Mouse (Mus musculus) erythroblast, adult 5-6 weeks (primary cell): Measurements from ENCODE around the gene Heph. TPM values are rescaled to one million over a fixed set of nuclear protein-coding genes. Genes with fewer than 3 reads are reported as not detected.
"Not testable (repeated sequence)": the region's sequence is repeated elsewhere in the genome, so short reads cannot be mapped to it uniquely, and the experiment has no call there.

Source experiments
- ATAC-seq: replicated peaks from 2 replicates; pipeline ENCODE4 v1.8.0; 2016; ENCODE audit warnings: moderate number of reproducible peaks, mild to moderate bottlenecking, moderate TSS enrichment, inconsistent platforms; ENCODE audit not compliant: poor library complexity, low FRiP score, severe bottlenecking
- total RNA-seq, 2 experiments: library from RNA; stranded (forward) in 1 of 2; stranded (reverse) in 1 of 2; fragments of 150-400 nt in 1 of 2; fragments of 200-764, 138-1000 nt in 1 of 2; gene quantifications; 2 replicates each; pipeline versions ENCODE4 v1.2.3 to v1.2.4; 2015 to 2017; ENCODE audit warnings: low replicate concordance in 2 of 2

The Heph gene
- total RNA-seq (2015; ENCODE audit: low replicate concordance) (0.77 TPM in 1 of 2 replicates, not detected in the other), total RNA-seq (2017; ENCODE audit: low replicate concordance) (not detected in 2 replicates)

DNA sequence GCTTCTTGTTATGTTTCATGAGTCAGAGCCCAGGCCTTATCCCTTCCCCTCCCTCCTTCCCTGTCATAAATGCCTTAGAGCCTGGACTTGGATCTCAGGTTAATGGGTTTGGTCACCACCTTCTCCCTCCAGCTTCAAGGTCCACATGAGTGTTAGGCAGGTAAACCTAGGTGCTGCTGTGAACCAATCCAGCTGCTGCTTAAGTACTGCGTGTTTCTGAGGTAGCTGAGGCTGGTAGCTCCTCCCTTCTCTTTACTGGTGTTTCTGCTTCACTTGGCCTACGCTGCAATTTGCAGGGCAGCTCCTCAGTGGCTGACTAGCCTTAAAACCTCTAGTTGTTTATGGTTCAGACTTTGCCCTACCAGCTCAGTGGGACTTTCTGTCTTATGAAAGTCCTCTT, at the start of gene Heph:
Gene Heph (plus strand): TSS at position 211 of the 400 bp plus-strand sequence.
- ATAC-seq = no peak

DNA sequence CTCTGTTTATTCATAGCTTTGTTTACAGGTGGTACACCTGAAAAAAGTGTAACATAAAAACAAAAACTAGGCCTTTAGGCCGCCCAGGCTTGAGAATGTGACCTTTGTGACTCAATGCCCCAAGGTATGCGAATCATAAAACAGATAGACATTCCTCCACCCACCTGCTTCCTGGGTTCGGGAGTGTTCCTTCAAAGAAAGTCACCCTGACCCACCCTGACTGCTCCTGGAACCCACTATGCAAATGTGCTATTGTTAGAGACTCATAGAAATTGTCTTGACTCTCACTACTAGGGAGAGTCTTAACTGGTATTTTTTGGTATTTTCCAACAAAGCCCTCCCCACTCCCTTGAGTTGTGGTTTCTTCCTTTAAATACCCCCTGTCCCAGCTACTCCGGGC, 39.8 kb upstream of the Heph start:
- ATAC-seq = not testable (repeated sequence)

DNA sequence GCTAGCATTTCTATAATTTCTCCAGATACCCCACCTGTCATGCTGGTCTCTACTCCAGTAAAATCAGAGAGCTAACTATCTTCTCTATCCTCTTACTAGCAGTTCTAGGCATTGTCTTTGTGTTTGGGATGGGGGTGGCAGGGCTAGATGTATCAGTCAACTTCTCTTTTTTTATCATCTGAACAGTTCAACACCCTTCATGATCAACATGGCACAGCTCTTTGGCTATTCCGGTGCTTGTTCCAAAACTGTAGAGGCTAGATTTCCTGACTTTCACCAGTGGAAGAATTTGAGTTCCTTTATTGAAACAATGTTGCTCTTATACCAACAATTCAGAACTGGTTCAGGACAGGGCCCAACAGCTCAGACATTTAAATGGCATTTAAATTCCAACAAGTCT, 38.2 kb upstream of the Heph start:
- no peak for ATAC-seq

DNA sequence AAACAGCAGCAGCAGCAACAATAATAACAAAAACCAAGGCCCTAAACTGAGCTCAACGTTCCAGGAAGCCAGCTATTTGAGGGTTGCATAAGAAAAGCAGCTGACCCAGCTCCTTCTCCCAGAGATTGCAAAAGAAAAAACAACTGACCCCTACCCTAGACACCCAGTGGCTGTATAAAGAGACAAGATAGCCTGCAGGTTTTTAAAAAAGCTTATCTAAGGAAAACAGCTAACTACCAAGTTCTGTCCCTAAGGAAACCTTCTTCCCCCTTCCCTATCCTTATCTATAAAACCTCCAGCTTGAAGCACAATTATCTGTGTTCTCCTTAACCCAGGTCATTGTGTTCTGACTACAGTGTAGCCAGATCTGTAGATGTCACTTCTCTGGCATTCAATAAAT, 37.4 kb upstream of the Heph start:
- no peak for ATAC-seq

DNA sequence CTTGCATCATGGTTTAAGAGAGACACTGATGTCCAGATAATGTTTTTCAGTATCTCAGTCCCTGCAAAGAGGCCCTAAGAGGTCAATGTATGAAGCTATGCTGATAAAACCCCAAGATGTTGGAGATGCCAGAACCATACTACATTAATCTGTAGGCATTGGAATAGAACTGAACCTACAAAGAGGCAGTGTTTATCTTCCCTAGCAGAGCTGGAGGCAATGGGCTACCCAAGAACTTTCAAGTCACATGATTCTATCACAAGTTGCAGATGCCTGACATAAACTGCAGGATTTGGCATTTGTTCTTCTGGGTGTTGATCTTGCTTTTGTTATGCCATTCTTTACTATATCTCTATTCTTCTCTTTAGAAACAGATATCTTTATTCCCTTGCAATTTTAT, 35.8 kb upstream of the Heph start:
- no peak for ATAC-seq

DNA sequence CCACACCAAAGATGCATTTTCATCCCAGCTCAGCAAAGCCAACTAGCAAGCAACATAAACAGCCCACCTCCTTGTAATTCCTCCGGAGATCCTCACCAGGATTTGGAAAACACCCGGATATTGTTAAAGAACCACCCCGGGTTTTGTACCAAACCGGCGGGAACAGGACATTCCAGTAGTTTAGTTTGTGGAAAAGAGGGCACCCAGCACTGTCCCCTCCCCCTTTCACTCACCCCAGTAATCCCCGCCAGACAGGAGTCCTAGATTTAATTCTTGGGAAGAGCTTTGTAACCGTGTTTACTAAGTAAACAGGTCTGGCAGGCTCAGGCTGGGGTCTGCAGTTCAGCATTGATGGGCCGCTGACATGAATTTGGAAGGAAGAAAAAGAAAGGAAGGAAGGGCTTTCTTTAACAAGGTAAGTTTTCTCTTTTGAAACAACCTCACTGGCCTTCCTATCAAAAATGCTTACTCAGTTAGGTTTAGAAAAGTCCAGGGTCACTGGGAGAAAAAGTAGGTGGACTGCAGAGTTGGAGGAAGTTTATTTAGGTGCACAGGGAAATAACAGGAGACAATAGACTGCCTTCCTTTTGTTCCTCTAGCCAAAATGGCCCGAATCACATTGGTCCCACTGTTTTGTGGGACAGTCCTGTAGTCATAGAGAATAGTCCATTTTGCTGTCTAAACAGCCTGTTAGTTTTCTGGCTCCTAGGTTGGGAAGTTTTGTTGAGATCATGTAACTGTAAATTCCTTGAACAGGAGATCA, 1.2 kb downstream of the Heph start, which contains the start of gene Hsf3:
Gene Hsf3 (minus strand): TSS at position 94 of the 763 bp plus-strand sequence.
- no peak for ATAC-seq

DNA sequence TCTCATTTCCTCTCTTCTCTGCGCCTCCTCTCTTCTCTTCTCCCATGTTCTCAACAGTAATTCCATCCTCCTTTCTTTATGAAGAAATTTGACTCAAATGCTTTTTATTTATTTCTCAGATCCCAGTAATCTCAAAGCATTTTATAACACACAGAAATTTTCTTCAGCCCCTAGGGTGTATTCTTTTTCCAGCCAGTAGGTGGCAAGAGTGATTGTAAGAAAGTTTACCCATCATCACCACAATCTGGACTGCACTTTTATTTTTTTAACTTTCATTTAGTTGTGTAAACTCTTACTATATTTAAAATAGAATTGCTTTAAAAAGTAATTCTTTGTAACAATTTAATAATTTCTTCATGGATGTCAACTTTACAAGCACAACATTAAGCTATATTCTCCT, 46.4 kb downstream of the Heph start:
- ATAC-seq = no peak

Other genes with a start within 250 kb of the Heph start
- gene Vsig4, start 161.9 kb upstream of the Heph start, total RNA-seq (2015; ENCODE audit: low replicate concordance) = 1.7 and 2.7 TPM in 2 replicates
- gene Vsig4, start 161.9 kb upstream of the Heph start, total RNA-seq (2017; ENCODE audit: low replicate concordance) = 0.42 and 0.94 TPM in 2 replicates
- gene Hsf3, start 935 bp downstream of the Heph start, total RNA-seq (2015; ENCODE audit: low replicate concordance) = not detected in 2 replicates
- 0.68 TPM in 1 of 2 replicates, not detected in the other for gene Hsf3, start 935 bp downstream of the Heph start, total RNA-seq (2017; ENCODE audit: low replicate concordance)